Mouse (Mus musculus): ENCODE results near the gene Prdx6. TPM values are rescaled to one million over a fixed set of nuclear protein-coding genes. Genes with fewer than 3 reads are reported as not detected.

The Prdx6 gene
- polyA plus RNA-seq (2012; rRNA removed), result 76.9 and 113 TPM in 2 replicates

DNA sequence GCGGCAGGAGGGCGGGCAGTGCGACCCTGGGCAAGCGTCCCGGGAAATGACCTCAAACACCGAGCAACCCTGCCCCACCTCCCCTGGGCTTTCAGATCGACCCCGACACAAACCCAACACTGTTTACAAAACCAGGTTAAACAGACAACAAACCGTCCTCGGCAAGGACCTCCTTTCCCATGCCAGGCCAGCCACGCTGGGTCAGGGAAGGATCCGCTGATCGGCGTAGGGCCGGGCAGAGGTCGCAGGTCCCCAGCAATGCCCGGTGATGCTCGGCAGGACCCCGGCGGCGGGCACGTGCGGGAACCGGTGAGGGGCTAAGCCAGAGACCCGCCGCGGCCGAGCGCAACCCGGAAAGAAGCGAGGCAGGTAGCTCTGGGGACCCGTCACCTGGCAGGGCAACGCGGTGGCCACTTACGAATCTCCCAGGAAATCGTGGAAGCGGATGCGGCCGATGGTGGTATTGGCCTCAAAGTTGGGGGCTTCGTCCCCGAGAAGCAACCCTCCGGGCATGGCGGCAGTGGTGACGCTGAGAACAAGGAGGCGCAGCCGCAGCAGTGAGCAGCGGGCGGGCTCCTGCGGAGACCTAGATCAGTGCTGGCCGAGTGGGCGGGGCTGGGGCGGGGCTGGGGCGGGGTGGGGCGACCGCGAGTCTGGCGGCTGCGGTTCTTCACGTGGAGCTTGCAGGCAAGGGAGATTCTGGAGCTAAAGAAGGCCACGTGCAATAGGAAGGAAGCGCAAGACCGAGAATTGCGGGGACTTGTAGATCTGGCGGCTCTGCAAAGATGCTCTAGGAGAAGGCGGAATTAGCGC, at the start of gene Prdx6:
TSS of gene Prdx6 (minus strand) at position 616 of the 813 bp plus-strand sequence.

Other genes starting within 250 kb of the Prdx6 start
- gene Zbtb37, start 216.4 kb downstream of the Prdx6 start, polyA plus RNA-seq (2012; rRNA removed), result 0.74 and 0.98 TPM in 2 replicates
- gene Dars2, start 180.6 kb downstream of the Prdx6 start, polyA plus RNA-seq (2012; rRNA removed), result 16.6 and 19.3 TPM in 2 replicates
- gene Cenpl, start 180.5 kb downstream of the Prdx6 start, polyA plus RNA-seq (2012; rRNA removed), result 15.5 and 19.2 TPM in 2 replicates
- 4.9 and 5.7 TPM in 2 replicates for gene Klhl20, start 119.7 kb downstream of the Prdx6 start, polyA plus RNA-seq (2012; rRNA removed)
- under 0.01 and 0.03 TPM in 2 replicates for gene Ankrd45, start 108.5 kb downstream of the Prdx6 start, polyA plus RNA-seq (2012; rRNA removed)
- gene Tex50, start 91.9 kb downstream of the Prdx6 start, polyA plus RNA-seq (2012; rRNA removed), result not detected in 2 replicates
- not detected in 2 replicates for gene Tnfsf4, start 144.2 kb upstream of the Prdx6 start, polyA plus RNA-seq (2012; rRNA removed)
- 0.01 and 0.05 TPM in 2 replicates for gene Tnfsf18, start 243.4 kb upstream of the Prdx6 start, polyA plus RNA-seq (2012; rRNA removed)

Measured in liver, embryonic 14 days (tissue).